Mouse (Mus musculus): ENCODE results near the gene Cacna1c.
A peak's percentile ranks its signal among the peaks of the same experiment; 100 is the strongest.

The Cacna1c gene

DNA sequence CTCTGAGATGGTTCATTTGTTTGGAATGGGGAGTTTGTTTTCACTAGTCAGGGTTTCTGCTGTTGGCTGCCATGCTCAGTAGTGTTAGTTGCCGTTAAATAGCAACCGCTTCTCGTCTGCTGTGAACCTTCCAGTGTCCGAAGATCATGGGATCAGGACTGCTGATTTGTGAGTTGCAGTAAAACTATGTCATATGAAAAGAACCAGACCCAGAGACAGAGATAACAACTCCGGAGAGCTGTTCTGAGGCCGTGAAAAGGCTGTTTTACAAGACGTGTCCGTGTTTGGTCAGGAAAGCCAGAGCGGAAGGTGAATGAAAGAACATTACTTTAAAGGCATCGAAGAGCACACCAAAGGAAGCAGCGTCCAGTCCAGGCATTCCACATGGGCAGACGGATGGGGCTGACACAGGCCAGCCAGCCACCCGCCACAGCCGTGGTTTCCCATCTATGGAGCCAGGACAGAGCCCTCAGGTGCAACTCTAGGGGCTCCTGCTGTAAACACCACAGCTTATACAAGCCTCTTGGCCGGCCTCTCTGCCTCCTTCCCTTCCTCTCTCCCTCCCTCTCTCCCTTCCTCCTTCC lies 2.6 kb downstream of the Cacna1c start:
- TF ChIP-seq GATA4 (IDR thresholded peaks at IDR 0.05; ENCODE audit: insufficient replicate concordance, low read length), result no peak

DNA sequence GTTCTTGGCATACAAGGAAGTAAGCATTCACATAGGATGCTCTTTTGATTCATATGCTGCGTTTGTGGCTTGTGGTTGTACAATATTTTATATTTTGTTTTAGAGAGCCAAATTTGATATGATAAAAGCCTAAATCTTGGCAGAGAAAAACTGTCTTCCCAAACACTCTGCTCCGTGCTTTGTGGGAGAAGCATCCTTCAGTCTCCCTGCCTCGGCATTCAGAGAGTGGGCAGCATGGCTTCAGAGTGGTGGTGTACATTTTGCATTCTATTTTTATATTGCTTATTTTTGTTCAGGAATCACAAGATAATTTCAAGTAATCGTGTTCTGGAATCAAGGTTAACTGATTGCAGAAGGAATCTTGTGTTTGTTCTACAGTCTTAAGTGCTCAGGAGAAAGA lies 4.7 kb downstream of the Cacna1c start:
- TF ChIP-seq GATA4 (IDR thresholded peaks at IDR 0.05; ENCODE audit: insufficient replicate concordance, low read length), result no peak

DNA sequence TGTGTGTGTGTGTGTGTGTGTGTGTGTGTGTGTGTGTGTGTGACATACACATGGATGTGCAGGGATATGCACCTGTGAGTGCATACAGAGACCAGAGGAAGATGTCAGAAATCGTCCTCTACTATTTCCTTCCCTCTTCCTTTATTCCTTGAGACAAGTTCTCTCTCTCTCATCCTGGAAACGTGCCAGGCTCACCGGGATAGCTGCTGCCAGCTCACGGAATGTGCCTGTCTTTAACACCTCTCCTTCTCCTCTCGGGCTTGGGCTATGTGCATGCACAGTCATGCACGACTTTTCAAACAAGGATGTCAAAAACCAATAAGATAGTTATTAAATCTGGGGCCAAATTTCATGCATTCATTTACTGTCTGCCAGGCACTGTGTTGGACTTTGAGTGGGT lies 8.6 kb downstream of the Cacna1c start:
- no peak for TF ChIP-seq GATA4 (IDR thresholded peaks at IDR 0.05; ENCODE audit: insufficient replicate concordance, low read length)

DNA sequence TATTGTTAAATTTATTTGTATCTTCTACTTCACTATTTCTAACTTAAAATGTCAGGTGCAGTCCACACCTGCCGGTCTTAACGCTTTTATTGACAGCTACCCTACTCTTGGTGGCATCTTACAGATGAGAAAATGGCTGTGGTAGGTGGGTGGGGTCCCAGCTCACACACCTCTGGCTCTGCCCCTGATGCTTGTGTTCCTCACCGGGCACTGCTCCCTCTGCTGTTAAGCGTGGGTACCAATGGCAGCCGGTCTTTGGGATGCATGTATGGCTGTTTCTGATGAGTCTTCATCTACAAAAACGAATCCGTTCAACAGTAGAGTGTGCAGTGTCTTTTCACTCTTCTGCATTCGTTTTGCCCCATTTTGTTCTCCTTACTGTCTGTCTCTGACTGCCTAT lies 9.6 kb downstream of the Cacna1c start:
- TF ChIP-seq GATA4 (IDR thresholded peaks at IDR 0.05; ENCODE audit: insufficient replicate concordance, low read length), result no peak

DNA sequence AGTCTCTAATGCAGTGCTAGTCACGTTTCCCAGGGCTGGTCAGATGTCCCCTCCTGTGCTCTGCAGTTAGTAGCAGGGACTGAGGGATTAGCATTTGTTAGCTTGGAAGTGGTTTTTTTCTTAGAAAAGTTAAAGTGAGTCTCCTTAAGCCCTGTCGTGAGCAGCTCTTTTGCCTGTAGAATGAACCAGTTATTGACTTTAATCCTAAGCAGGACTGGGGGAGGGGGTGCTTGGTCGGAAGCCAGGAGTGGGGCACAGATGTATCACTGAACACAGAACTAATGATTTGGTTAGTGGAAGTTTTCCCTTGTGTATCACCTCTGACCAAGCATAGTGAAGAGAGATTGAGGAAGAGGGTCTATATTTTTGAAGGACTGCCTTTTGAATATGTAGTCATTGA lies 12.4 kb downstream of the Cacna1c start:
- TF ChIP-seq GATA4 (IDR thresholded peaks at IDR 0.05; ENCODE audit: insufficient replicate concordance, low read length), result no peak

DNA sequence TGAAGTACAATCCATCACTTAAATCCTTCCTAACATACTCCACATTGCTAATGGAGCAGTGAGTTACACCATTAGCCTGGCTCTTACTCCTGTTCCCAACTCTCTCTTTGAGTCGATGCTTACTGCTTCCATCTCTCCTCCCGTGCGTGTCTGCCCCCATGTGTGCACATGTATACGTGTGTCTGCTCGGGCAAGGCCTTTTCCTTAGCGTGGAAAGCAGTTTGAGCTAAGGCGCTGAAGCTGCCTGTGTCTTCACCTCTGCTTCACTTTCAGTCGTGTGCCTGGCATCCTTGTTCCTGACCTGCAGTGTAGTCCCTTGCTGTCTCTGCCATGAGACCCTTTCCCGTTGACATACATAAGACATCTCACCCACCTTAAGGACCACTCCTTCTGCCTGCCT lies 14.0 kb downstream of the Cacna1c start:
- no peak for TF ChIP-seq GATA4 (IDR thresholded peaks at IDR 0.05; ENCODE audit: insufficient replicate concordance, low read length)

DNA sequence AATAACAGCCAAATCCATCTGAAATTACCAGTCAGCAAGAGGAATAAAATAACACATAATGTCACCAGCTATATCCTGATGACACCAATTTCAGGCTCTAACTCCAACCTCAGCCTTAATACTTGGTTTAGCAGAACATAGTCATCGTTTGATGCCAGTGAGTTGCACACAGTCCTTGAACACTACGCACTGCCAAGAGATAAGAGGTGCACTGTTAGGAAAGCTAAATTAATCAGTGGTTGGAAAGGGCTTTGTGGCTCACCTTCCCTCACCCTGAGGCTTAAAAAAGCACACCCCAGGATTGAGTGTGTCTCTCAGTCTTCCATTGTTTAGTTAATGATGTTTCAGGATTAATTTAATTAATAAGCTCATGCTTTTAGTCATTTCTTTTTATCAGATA lies 16.0 kb downstream of the Cacna1c start:
- no peak for TF ChIP-seq GATA4 (IDR thresholded peaks at IDR 0.05; ENCODE audit: insufficient replicate concordance, low read length)

DNA sequence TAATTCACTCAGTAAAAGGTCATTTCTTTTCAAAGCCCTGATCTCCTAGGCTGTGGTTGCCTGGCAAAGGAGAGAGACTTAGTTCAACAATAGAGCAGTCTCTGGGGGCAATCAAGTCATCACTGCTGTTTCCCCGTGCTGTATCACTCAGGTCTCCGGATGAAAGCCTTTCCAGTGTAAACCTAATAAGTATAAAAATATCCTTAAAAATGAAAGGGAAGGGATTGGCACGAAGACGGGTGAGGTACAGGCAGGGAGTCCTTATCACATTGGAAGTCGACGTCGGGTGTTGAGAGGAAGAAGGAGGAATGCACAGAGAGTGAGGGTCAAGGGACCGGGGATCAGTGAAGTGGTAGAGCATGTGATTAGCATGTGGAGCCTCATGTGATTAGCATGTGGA lies 19.1 kb downstream of the Cacna1c start:
- TF ChIP-seq GATA4 (IDR thresholded peaks at IDR 0.05; ENCODE audit: insufficient replicate concordance, low read length), result no peak

DNA sequence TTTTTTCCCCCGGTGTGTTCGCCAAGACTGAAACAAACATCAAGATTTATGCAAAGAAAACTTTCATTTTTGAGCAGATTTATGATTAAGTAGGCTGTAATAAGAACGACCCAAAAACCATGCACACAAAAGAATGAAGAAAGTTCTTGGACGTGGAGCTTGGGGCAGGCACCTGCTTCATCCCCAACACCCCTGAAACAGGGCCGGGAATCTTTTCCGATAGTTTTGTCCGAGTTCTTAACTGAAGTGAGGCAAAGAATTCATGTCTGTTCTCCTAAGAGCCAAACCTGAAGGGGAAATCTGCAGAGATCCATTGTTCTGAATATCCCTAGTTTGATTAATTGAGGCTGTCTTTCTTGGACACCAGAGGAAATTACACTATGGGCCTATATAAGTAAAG lies 20.1 kb downstream of the Cacna1c start:
- TF ChIP-seq GATA4 (IDR thresholded peaks at IDR 0.05; ENCODE audit: insufficient replicate concordance, low read length), result no peak

DNA sequence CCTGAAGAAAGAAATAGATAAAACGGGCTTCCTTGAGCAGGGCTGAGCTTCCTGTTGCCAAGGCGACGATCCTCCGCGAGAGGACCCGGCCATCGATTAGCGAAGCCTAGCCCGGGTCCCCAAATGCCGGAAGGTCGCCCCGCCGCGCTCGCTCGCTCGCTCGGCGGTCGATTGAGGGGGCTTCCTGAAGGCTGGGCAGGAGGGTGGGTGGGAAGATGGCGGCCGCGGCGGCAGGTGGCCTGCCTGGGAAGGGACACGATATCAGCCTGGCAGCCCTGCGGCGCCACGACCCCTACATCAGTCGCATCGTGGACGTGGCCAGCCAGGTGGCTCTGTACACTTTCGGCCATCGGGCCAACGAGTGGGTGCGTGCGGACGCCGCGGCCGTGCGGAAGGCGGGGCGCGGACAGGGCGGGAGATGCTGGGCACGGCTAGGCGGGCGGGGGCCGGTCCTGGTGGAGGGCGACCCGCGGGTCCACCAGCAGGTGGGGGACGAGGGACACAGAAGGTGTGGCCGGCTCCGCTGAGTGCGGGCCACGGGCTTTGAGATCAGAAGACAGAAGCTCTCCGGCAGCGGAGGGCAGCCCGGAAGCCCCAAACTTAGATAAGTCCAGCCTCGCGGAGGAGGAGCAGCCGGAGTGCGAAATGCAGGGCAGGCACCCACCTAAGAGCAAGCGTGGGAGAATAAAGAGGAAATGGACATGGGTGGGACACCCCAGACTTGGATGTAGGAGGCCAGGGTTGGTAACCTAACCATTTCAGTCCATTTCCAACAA lies 21.0 kb downstream of the Cacna1c start, which contains the start of gene Dcp1b:
Gene Dcp1b (plus strand): TSS at position 176 of the 776 bp plus-strand sequence.
- TF ChIP-seq GATA4 (IDR thresholded peaks at IDR 0.05; ENCODE audit: insufficient replicate concordance, low read length), result peak; percentile 77; the same call in 1 of the 2 replicates

DNA sequence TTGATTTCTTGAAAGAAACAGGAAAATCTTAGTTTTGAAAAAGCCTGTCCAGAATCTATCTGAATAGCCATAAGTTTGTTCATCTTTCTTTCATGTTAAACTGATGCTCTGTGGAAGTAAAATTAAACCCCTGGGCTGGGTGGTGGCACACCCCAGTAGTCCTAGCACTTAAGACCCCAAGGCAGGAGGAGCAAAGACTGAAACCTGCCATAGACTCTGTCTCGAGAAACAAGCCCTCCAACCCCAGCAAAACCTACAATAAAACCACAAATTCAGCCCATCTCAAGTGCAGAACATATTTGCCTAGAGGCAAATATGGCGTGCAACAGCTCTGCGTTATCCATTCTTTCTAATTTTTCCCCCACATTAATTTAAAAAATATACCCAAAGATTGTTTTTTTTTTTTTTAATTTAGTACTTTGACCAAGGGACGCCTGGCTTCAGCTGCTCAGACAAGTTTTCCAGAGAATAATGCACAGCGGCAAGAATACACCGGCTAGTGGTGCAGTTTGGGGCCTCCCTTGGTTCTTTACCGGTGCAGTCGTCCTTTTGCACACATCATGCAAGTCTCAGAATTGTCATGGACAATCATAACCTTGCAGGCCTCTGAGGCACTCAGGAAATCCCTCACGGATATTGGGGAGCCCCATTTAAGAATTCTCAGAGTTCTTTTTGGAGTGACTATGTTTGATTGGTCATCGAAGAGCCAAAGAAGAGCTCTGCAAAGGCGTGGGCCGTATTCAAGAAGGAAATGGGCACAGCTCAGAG lies 21.7 kb downstream of the Cacna1c start:
- TF ChIP-seq GATA4 (IDR thresholded peaks at IDR 0.05; ENCODE audit: insufficient replicate concordance, low read length), result no peak

DNA sequence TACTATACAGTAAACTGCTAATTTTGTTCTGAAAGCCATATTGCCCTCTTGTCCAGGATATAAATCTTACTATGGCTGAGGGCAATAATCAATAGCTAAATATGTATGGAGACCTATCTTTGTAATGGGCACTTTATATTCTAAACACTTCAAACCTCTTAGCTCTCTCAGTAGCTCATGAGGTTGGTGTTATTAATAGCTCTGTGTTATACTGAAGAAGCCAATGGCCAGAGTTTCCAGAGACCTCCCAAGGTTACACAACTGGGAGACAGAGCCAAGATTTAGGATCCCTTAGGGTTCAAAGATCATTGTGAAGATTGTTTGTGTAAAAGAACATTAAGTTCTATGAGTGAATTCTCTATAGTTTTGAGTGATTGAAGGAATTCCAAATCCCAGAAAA lies 30.5 kb downstream of the Cacna1c start:
- no peak for TF ChIP-seq GATA4 (IDR thresholded peaks at IDR 0.05; ENCODE audit: insufficient replicate concordance, low read length)

DNA sequence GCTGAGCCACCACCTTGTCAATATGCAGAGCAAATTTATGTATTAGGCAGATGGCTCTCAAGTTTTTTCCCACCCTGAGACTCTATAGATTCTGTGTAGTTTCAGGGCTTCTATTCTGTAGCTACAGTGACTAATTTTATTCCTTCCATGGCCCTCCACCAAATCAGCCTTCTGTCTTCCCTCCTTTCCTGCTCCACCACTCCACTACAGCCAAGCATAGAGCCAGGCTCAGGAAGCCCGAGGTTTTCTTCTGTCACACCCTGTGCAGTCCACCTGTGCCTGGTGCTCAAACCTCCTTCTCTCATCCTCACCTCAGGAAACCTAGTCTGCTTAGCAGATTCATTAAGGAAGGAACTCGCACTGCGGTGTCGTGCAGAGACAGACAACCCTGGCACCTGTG lies 51.1 kb downstream of the Cacna1c start:
- no peak for TF ChIP-seq GATA4 (IDR thresholded peaks at IDR 0.05; ENCODE audit: insufficient replicate concordance, low read length)

DNA sequence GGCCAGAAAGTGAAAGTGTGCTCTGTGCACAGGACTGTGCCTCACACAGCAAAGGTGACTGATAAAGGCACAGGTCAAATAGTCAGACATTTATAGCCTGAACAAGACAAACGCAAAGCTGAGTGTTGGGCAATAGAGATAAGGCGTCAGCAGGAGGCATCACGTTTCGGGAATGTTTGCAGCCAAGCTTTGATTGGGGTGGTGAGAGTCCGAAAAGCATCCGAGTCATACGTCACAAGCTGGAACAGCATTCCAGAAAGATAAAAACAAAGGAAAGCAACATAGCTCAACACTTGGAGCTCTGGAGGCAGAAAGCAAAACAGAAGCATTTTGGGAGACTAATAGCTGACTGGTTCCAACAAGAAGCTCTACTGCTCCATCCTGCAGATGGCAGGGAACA lies 56.7 kb downstream of the Cacna1c start:
- TF ChIP-seq GATA4 (IDR thresholded peaks at IDR 0.05; ENCODE audit: insufficient replicate concordance, low read length), result peak; percentile 79; the same call in 1 of the 2 replicates

DNA sequence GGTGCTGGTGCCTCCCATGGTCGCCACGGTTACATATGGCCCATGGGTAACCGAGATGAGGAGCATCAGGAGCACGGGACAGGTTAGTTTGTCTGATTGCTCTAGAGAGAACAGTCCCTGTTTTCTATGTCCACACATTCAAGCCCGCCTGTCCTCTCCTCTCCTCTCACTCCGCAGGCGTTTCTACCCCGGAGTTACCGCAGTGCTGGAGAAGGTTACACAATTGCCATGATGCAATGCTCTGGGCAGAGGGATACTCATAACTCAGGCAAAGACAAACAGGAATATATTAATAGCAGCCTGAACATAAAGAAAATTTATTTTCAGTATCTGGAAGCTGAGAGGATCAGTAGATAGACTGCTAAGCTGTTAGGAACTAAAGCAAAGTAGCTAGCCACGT lies 58.5 kb downstream of the Cacna1c start:
- TF ChIP-seq GATA4 (IDR thresholded peaks at IDR 0.05; ENCODE audit: insufficient replicate concordance, low read length), result no peak

DNA sequence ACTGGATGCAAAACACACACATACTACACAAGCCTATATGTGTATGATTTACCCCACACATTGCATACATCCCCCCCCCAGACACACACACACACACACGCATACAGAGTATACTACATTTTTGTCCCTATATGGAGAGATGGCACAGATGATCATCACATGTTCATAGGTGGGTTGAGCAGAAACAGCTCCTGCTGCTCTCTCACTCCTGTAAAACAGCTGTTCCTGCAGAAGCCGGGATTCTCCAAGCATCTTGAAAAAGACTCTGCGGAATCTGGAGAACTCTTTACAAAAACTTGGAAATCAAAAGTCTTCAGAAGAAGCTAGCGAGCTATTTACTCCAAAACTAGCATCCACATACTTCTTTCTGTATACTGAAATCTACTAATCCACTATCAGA lies 63.4 kb downstream of the Cacna1c start:
- TF ChIP-seq GATA4 (IDR thresholded peaks at IDR 0.05; ENCODE audit: insufficient replicate concordance, low read length), result no peak
